Mouse (Mus musculus): ENCODE results near the gene Ces2c. TPM values are rescaled to one million over a fixed set of nuclear protein-coding genes. Genes with fewer than 3 reads are reported as not detected.

Gene Ces2c
- polyA plus RNA-seq (2012; fragmentation: generic; extraction: Trizol), result 0.34 TPM

DNA sequence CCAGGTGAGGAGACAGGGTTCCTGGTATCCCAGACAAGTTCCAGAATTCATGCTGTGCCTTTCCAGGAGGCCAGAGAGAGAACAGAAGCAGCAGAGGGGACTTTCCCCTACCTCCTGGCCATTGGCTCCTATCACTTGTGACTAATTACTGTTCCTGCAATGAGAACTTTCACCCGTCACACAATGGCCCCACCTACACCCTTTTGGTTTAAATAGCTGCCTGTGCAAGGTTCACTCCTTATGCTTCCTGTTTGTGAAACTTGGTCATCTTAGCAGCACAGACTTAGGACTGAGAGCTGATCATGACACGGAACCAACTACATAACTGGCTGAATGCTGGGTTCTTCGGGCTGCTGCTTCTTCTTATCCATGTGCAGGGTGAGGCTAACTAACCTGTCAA lies at the start of gene Ces2c:
Gene Ces2c, plus strand, starts transcription at position 238 of the 400 bp plus-strand sequence.
- H3ac ChIP-seq (ENCODE audit: control insufficient read depth, insufficient read length), result no peak within 1 kb of the TSS
- H3K4me3 ChIP-seq, result no peak within 1 kb of the TSS
- H3K4me2 ChIP-seq (ENCODE audit: low read depth), result no peak within 1 kb of the TSS
- H3K36me3 ChIP-seq (ENCODE audit: control insufficient read depth, insufficient read depth), result no peaks in the 10 kb centered on the region
- TF ChIP-seq POLR2A (IDR thresholded peaks at IDR 0.05; ENCODE audit: insufficient read length, low read depth) (no peak), E2F4 (IDR thresholded peaks at IDR 0.05; ENCODE audit: insufficient read depth) (no peak), SRF (IDR thresholded peaks at IDR 0.05; ENCODE audit: control insufficient read depth, insufficient read length, low read depth) (no peak)
- no peaks in the 10 kb centered on the region for H3K27me3 ChIP-seq (ENCODE audit: control insufficient read depth, insufficient read depth, insufficient read length)
- no peaks in the 10 kb centered on the region for H3K79me2 ChIP-seq (ENCODE audit: control insufficient read depth, insufficient read depth)

DNA sequence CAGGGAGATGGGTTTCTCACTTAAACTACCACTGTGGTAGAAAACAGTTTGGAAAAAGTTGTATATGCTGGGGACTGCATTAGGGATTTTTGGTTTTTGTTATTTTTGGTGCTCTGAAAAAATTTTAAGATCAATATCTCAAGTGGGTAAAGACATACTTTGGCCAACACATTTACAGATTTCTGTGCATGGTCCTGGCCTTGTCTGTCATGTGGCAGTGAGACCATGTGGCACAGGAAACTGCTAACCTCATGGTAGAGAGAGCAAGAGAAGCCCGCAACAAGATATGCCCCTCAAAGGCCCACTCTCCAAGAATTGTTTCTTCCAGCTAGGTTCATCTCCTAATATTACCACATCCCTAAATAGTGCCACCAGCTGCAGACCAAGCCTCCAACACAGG lies 47.5 kb upstream of the Ces2c start:
- Histone ChIP-seq H3K4me3 (no peak overlapping the region), H3K27me3 (ENCODE audit: control insufficient read depth, insufficient read depth, insufficient read length) (no peaks in the 10 kb centered on the region), H3K36me3 (ENCODE audit: control insufficient read depth, insufficient read depth) (no peaks in the 10 kb centered on the region), H3K4me2 (ENCODE audit: low read depth) (no peak overlapping the region), H3ac (ENCODE audit: control insufficient read depth, insufficient read length) (no peak overlapping the region), H3K79me2 (ENCODE audit: control insufficient read depth, insufficient read depth) (no peaks in the 10 kb centered on the region)
- TF ChIP-seq MYOG (IDR thresholded peaks at IDR 0.05; ENCODE audit: control insufficient read depth in 1 of 3, insufficient read depth in 1 of 3, insufficient read length in 2 of 3, low read depth in 2 of 3) (no peak), REST (IDR thresholded peaks at IDR 0.05; ENCODE audit: insufficient read depth, insufficient read length) (no peak), USF1 (IDR thresholded peaks at IDR 0.05; ENCODE audit: low read depth) (no peak), POLR2A (IDR thresholded peaks at IDR 0.05; ENCODE audit: insufficient read length, low read depth) (no peak), MYOD1 (IDR thresholded peaks at IDR 0.05; ENCODE audit: control insufficient read depth in 1 of 3, insufficient read length in 2 of 3, low read depth in 2 of 3) (no peak), MAX (IDR thresholded peaks at IDR 0.05; ENCODE audit: low read depth) (no peak), TCF3 (IDR thresholded peaks at IDR 0.05; ENCODE audit: insufficient read length, low read depth) (no peak), CEBPB (IDR thresholded peaks at IDR 0.05; ENCODE audit: insufficient read depth, poor library complexity, severe bottlenecking) (no peak), POLR2AphosphoS2 (IDR thresholded peaks at IDR 0.05; ENCODE audit: insufficient read length, low read depth) (no peak), SRF (IDR thresholded peaks at IDR 0.05; ENCODE audit: control insufficient read depth, insufficient read length, low read depth) (no peak), E2F4 (IDR thresholded peaks at IDR 0.05; ENCODE audit: insufficient read depth) (no peak)

DNA sequence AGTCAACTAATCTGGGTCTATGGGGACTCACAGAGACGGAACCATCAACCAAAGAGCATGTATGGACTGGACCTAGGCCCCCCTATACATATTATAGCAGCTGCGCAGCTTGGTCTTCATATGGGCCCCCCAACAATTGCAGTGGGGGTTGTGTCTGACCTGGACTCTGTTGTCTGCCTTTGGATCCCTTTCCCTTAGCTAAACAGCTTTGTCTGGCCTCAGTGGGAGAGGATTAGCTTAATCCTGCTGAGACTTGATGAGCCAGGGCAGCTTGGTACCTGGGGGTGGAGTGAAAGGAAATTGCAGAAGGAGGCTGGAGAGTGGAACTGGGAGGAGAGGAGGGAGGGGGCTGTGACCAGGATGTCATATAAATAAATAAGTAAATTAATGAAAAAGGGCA lies 40.7 kb upstream of the Ces2c start:
- Histone ChIP-seq H3K27me3 (ENCODE audit: control insufficient read depth, insufficient read depth, insufficient read length) (no peaks in the 10 kb centered on the region), H3K79me2 (ENCODE audit: control insufficient read depth, insufficient read depth) (no peaks in the 10 kb centered on the region), H3ac (ENCODE audit: control insufficient read depth, insufficient read length) (no peak overlapping the region), H3K36me3 (ENCODE audit: control insufficient read depth, insufficient read depth) (no peaks in the 10 kb centered on the region), H3K4me3 (no peak overlapping the region), H3K4me2 (ENCODE audit: low read depth) (no peak overlapping the region)
- TF ChIP-seq MYOD1 (IDR thresholded peaks at IDR 0.05; ENCODE audit: control insufficient read depth in 1 of 3, insufficient read length in 2 of 3, low read depth in 2 of 3) (no peak), MYOG (IDR thresholded peaks at IDR 0.05; ENCODE audit: control insufficient read depth in 1 of 3, insufficient read depth in 1 of 3, insufficient read length in 2 of 3, low read depth in 2 of 3) (no peak), POLR2A (IDR thresholded peaks at IDR 0.05; ENCODE audit: insufficient read length, low read depth) (no peak), MAX (IDR thresholded peaks at IDR 0.05; ENCODE audit: low read depth) (no peak), SRF (IDR thresholded peaks at IDR 0.05; ENCODE audit: control insufficient read depth, insufficient read length, low read depth) (no peak), TCF12 (IDR thresholded peaks at IDR 0.05; ENCODE audit: insufficient read depth, poor library complexity, severe bottlenecking) (no peak), USF1 (IDR thresholded peaks at IDR 0.05; ENCODE audit: low read depth) (no peak), REST (IDR thresholded peaks at IDR 0.05; ENCODE audit: insufficient read depth, insufficient read length) (no peak), TCF3 (IDR thresholded peaks at IDR 0.05; ENCODE audit: insufficient read length, low read depth) (no peak), E2F4 (IDR thresholded peaks at IDR 0.05; ENCODE audit: insufficient read depth) (no peak), POLR2AphosphoS2 (IDR thresholded peaks at IDR 0.05; ENCODE audit: insufficient read length, low read depth) (no peak), CEBPB (IDR thresholded peaks at IDR 0.05; ENCODE audit: insufficient read depth, poor library complexity, severe bottlenecking) (no peak)

DNA sequence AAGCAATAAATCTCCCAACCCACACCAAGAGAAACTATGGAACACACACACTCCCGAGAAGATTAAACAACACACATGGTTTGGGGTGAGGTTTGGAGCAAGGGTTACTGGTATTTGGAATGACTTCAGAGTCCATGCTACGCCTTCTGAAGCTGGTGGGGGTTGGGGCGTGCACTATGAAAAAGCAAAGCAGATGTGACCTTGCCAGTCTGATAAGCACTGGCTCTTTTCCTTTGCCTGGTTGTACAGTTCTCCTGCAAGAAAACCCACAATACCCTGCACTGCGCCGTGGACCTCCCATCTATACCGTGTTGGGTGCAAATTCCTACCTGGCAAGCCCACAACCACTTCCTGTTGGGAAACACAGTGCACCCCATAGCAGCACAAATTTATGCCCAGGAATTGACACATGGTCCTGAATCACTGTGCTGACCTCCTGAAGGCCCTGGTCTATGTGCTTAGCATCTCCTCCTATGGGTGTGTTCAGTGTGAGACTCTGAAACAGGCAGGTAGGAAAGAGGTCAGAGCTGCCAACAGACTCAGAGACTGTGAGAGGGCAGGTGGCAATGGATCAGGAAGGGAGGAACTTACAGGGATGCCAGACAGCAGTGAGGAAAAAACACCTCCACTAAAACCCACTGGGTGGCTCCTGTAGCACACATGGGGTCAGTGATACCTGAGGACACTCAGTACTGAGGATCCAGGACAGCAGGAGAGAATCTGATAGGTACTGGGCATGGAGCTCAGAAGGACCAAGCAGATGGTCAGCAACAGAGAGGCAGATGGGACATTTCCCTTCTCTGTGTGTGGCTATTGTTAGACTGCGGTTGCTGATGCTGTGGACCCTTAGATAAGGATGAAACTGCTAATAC lies 38.1 kb upstream of the Ces2c start:
- Histone ChIP-seq H3K4me3 (no peak overlapping the region), H3ac (ENCODE audit: control insufficient read depth, insufficient read length) (no peak overlapping the region), H3K27me3 (ENCODE audit: control insufficient read depth, insufficient read depth, insufficient read length) (no peaks in the 10 kb centered on the region), H3K4me2 (ENCODE audit: low read depth) (no peak overlapping the region), H3K36me3 (ENCODE audit: control insufficient read depth, insufficient read depth) (no peaks in the 10 kb centered on the region), H3K79me2 (ENCODE audit: control insufficient read depth, insufficient read depth) (no peaks in the 10 kb centered on the region)
- TF ChIP-seq CEBPB (IDR thresholded peaks at IDR 0.05; ENCODE audit: insufficient read depth, poor library complexity, severe bottlenecking) (no peak), USF1 (IDR thresholded peaks at IDR 0.05; ENCODE audit: low read depth) (no peak), MAX (IDR thresholded peaks at IDR 0.05; ENCODE audit: low read depth) (no peak), MYOD1 (IDR thresholded peaks at IDR 0.05; ENCODE audit: control insufficient read depth in 1 of 3, insufficient read length in 2 of 3, low read depth in 2 of 3) (no peak), MYOG (IDR thresholded peaks at IDR 0.05; ENCODE audit: control insufficient read depth in 1 of 3, insufficient read depth in 1 of 3, insufficient read length in 2 of 3, low read depth in 2 of 3) (no peak), SRF (IDR thresholded peaks at IDR 0.05; ENCODE audit: control insufficient read depth, insufficient read length, low read depth) (no peak), REST (IDR thresholded peaks at IDR 0.05; ENCODE audit: insufficient read depth, insufficient read length) (no peak), POLR2AphosphoS2 (IDR thresholded peaks at IDR 0.05; ENCODE audit: insufficient read length, low read depth) (no peak), TCF3 (IDR thresholded peaks at IDR 0.05; ENCODE audit: insufficient read length, low read depth) (no peak), TCF12 (IDR thresholded peaks at IDR 0.05; ENCODE audit: insufficient read depth, poor library complexity, severe bottlenecking) (no peak), E2F4 (IDR thresholded peaks at IDR 0.05; ENCODE audit: insufficient read depth) (no peak), POLR2A (IDR thresholded peaks at IDR 0.05; ENCODE audit: insufficient read length, low read depth) (no peak)

All from myocyte (in vitro differentiated cells).